Mouse (Mus musculus): Measurements from ENCODE around the gene Rad51ap1. TPM values are rescaled to one million over a fixed set of nuclear protein-coding genes. Genes with fewer than 3 reads are reported as not detected.

The Rad51ap1 gene
- 5.5 TPM for polyA plus RNA-seq (2014; fragmentation: Illumina TruSeq; extraction: RNeasy Lipid Tissue Mini Kit (QIAGEN cat#74804); ENCODE audit: low read depth, low replicate concordance)

DNA sequence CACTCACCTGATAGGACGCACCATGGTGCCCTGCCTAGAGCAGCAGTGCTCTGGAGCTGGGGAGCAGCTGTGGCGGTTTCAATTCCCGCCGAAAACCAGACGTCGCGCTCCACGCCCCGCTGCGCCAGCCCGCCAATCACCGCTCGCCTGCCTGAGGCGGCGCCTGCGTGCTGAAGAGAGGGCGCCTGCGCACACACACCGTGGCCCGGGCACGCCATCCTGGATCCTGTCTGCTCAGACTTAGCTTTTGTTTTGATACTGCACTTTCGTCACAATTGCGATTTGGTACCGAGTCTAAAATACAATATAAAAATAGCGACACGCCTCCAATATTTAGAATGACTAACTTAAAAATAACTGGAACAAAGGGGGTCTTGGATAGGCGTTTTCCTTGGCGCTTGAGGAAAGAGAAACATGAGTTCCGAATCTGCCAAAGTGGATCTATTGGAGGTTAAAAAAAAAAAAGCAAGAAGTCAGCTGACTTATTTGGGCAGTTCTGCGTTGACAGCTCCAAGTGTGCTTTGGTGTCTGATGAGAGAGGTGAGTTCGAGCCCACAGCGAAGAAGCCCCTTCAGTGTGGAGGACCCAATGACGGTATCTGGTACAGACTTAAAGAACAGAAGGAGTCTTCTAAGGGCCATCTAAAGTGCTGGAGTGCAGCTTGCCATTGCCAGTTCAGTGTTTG lies at the start of gene Rad51ap1, which contains the start of gene D6Wsu163e:
Gene Rad51ap1, minus strand, starts transcription at position 101 of the 685 bp plus-strand sequence.
Gene D6Wsu163e, plus strand, starts transcription at position 476 of the 685 bp plus-strand sequence.

DNA sequence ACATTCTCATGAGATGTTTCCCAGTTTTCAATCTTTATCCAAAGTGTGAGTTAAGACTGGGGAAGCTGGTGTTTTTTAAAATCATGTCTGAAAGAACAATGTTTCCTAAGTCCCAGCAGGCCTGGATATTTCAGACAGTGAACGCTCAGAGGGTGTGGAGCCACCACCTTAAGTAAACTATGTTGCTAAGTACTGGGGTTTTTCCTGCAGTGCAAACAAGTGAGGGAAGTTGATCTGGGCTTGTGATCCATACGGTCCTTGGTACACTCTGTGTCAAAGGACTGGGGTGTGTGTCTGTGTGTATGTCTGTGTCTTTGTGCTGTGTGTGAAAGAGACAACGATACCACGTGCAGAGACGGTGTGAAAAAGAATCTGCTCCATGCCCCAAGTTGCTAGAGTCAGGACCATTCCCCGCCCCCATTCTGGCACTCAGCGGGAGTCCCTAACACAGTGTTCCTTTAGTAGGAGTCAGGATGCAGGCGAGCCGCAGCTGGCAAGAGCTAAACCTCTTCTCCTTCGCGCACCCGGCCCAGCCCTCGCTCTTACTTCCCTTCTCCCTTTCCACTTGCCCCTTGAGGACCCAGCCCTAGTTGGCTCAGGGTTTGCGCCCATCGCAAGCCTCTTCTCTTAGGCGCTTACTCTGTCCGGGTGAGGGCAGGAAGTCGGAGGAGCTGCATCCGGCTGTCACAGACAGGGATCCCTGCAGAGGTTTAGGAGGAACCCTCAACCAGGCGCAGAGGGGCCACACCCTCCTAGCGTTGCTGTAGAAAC lies 18.1 kb downstream of the Rad51ap1 start, which contains the start of gene Dyrk4:
Gene Dyrk4, minus strand, starts transcription at position 729 of the 771 bp plus-strand sequence.

Other genes starting within 250 kb of the Rad51ap1 start
- gene Kcna6, start 198.9 kb downstream of the Rad51ap1 start, polyA plus RNA-seq (2014; fragmentation: Illumina TruSeq; extraction: RNeasy Lipid Tissue Mini Kit (QIAGEN cat#74804); ENCODE audit: low read depth, low replicate concordance) = 0.93 TPM
- gene Ndufa9, start 90.5 kb downstream of the Rad51ap1 start, polyA plus RNA-seq (2014; fragmentation: Illumina TruSeq; extraction: RNeasy Lipid Tissue Mini Kit (QIAGEN cat#74804); ENCODE audit: low read depth, low replicate concordance) = 103 TPM
- not detected for gene Akap3, start 86.5 kb downstream of the Rad51ap1 start, polyA plus RNA-seq (2014; fragmentation: Illumina TruSeq; extraction: RNeasy Lipid Tissue Mini Kit (QIAGEN cat#74804); ENCODE audit: low read depth, low replicate concordance)
- gene Dyrk4, start 17.7 kb downstream of the Rad51ap1 start, polyA plus RNA-seq (2014; fragmentation: Illumina TruSeq; extraction: RNeasy Lipid Tissue Mini Kit (QIAGEN cat#74804); ENCODE audit: low read depth, low replicate concordance) = not detected
- 23.9 TPM for gene D6Wsu163e, start 375 bp upstream of the Rad51ap1 start, polyA plus RNA-seq (2014; fragmentation: Illumina TruSeq; extraction: RNeasy Lipid Tissue Mini Kit (QIAGEN cat#74804); ENCODE audit: low read depth, low replicate concordance)
- gene Fgf6, start 76.0 kb upstream of the Rad51ap1 start, polyA plus RNA-seq (2014; fragmentation: Illumina TruSeq; extraction: RNeasy Lipid Tissue Mini Kit (QIAGEN cat#74804); ENCODE audit: low read depth, low replicate concordance) = not detected
- not detected for gene Fgf23, start 133.3 kb upstream of the Rad51ap1 start, polyA plus RNA-seq (2014; fragmentation: Illumina TruSeq; extraction: RNeasy Lipid Tissue Mini Kit (QIAGEN cat#74804); ENCODE audit: low read depth, low replicate concordance)
- gene Tigar, start 170.0 kb upstream of the Rad51ap1 start, polyA plus RNA-seq (2014; fragmentation: Illumina TruSeq; extraction: RNeasy Lipid Tissue Mini Kit (QIAGEN cat#74804); ENCODE audit: low read depth, low replicate concordance) = 11.8 TPM
- gene Ccnd2, start 212.6 kb upstream of the Rad51ap1 start, polyA plus RNA-seq (2014; fragmentation: Illumina TruSeq; extraction: RNeasy Lipid Tissue Mini Kit (QIAGEN cat#74804); ENCODE audit: low read depth, low replicate concordance) = 243 TPM